Mouse (Mus musculus) midbrain, embryonic 13.5 days (tissue): ENCODE measurements around the gene Tmem170b. TPM values are rescaled to one million over a fixed set of nuclear protein-coding genes. Genes with fewer than 3 reads are reported as not detected.

Source experiments
- ATAC-seq: fragments of 200-750 bp; cut with Nextera tagmentation; 2 replicates; pipeline ENCODE4 v1.8.0; 2017; ENCODE audit warnings: mild to moderate bottlenecking, moderate TSS enrichment, moderate library complexity
- H3K27ac ChIP-seq: fragments of 300-500 bp; sonication (generic); 2 replicates; pipeline ENCODE4 v1.5.1; 2015; ENCODE audit warnings: inconsistent platforms, mild to moderate bottlenecking, moderate library complexity
- H3K27me3 ChIP-seq: fragments of 300-500 bp; sonication (generic); 2 replicates; pipeline ENCODE4 v1.6.1; 2015; ENCODE audit warnings: mild to moderate bottlenecking, inconsistent platforms
- H3K36me3 ChIP-seq: fragments of 300-500 bp; sonication (generic); 2 replicates; pipeline ENCODE4 v1.6.1; 2015; ENCODE audit warnings: mild to moderate bottlenecking, inconsistent platforms
- H3K4me1 ChIP-seq: fragments of 300-500 bp; sonication (generic); replicated peaks from 2 replicates; pipeline ENCODE4 v1.6.1; 2015; ENCODE audit warnings: inconsistent platforms
- H3K4me2 ChIP-seq: fragments of 300-500 bp; sonication (generic); replicated peaks from 2 replicates; pipeline ENCODE4 v1.6.1; 2015; ENCODE audit warnings: moderate library complexity, mild to moderate bottlenecking, inconsistent platforms
- H3K4me3 ChIP-seq: fragments of 300-500 bp; sonication (generic); replicated peaks from 2 replicates; pipeline ENCODE4 v1.5.1; 2015; ENCODE audit warnings: mild to moderate bottlenecking, inconsistent platforms
- H3K9ac ChIP-seq: fragments of 300-500 bp; sonication (generic); replicated peaks from 2 replicates; pipeline ENCODE4 v1.6.1; 2015; ENCODE audit warnings: mild to moderate bottlenecking, inconsistent platforms
- H3K9me3 ChIP-seq: fragments of 300-500 bp; sonication (generic); 2 replicates; pipeline ENCODE4 v1.6.1; 2016; ENCODE audit warnings: mild to moderate bottlenecking, inconsistent platforms
- WGBS: fragments of 180-500 bp; shearing (Covaris S2); methylation state at CpG from one replicate; pipeline ENCODE4 v1.1.7; 2015; 5-methylcytosine and 5-hydroxymethylcytosine counted together
- polyA plus RNA-seq: library from polyadenylated mRNA; unstranded; fragments of >200 nt; fragmentation: Nextera tagmentation; extraction: Ambion mirVana; gene quantifications from 2 replicates; pipeline ENCODE4 v1.2.1, GENCODE M21; 2015

Gene Tmem170b
- polyA plus RNA-seq, 1 experiment from 2014 or later: 36.1 TPM

- H3K9ac ChIP-seq: no peak overlapping the region
- 94% methylated on average over 4 of the region's 4 CpGs for WGBS
- H3K9me3 ChIP-seq: no peaks in the 10 kb centered on the region
- no peaks in the 10 kb centered on the region for H3K36me3 ChIP-seq
- no peaks in the 10 kb centered on the region for H3K27me3 ChIP-seq
- H3K27ac ChIP-seq: no peak overlapping the region
- H3K4me3 ChIP-seq: no peak overlapping the region
- ATAC-seq: no peak
- no peak overlapping the region for H3K4me2 ChIP-seq
- H3K4me1 ChIP-seq: peaks cover 9% of the 10 kb centered on the region
Measured at GRCm38 (mm10) chr13:41620132-41620531, 14.4 kb downstream of the Tmem170b start.

GRCm38 (mm10) chr13:41624123-41624522 is 18.4 kb downstream of the Tmem170b start:
- whole genome bisulfite sequencing: 92% methylated on average over 1 of the region's 1 CpGs
- H3K36me3 ChIP-seq: peaks cover 9% of the 10 kb centered on the region
- H3K27ac ChIP-seq: no peak overlapping the region
- no peak overlapping the region for H3K9ac ChIP-seq
- H3K4me2 ChIP-seq: no peak overlapping the region
- H3K4me1 ChIP-seq: peaks cover 28% of the 10 kb centered on the region
- no peak overlapping the region for H3K4me3 ChIP-seq
- ATAC-seq: no peak
- H3K27me3 ChIP-seq: no peaks in the 10 kb centered on the region
- H3K9me3 ChIP-seq: no peaks in the 10 kb centered on the region

- no peak for ATAC-seq
- WGBS: 78% methylated on average over 3 of the region's 3 CpGs
- no peaks in the 10 kb centered on the region for H3K27me3 ChIP-seq
Measured at GRCm38 (mm10) chr13:41625248-41625647, 19.5 kb downstream of the Tmem170b start.

GRCm38 (mm10) chr13:41627277-41627916 is 21.7 kb downstream of the Tmem170b start:
- Histone ChIP-seq H3K36me3 (peaks cover 9% of the 10 kb centered on the region), H3K9me3 (no peaks in the 10 kb centered on the region), H3K9ac (no peak overlapping the region), H3K27me3 (no peaks in the 10 kb centered on the region), H3K27ac (peak overlapping the region; percentile 2), H3K4me1 (peaks cover 28% of the 10 kb centered on the region), H3K4me3 (no peak overlapping the region), H3K4me2 (no peak overlapping the region)
- 0 out of 2 replicates have a peak, but pooled peaks have one; percentile 24 for ATAC-seq
- WGBS: 62% methylated on average over 3 of the region's 3 CpGs

More at GRCm38 (mm10) chr13:41625248-41625647, 19.5 kb downstream of the Tmem170b start:
- H3K9ac ChIP-seq: no peak overlapping the region
- H3K4me3 ChIP-seq: no peak overlapping the region
- peaks cover 9% of the 10 kb centered on the region for H3K36me3 ChIP-seq
- no peaks in the 10 kb centered on the region for H3K9me3 ChIP-seq
- no peak overlapping the region for H3K4me2 ChIP-seq
- peaks cover 28% of the 10 kb centered on the region for H3K4me1 ChIP-seq
- H3K27ac ChIP-seq: no peak overlapping the region

GRCm38 (mm10) chr13:41634401-41634818 is 28.7 kb downstream of the Tmem170b start:
- 33% methylated on average over 13 of the region's 13 CpGs for WGBS
- H3K9ac ChIP-seq: no peak overlapping the region
- H3K4me1 ChIP-seq: no peaks in the 10 kb centered on the region
- no peak overlapping the region for H3K4me2 ChIP-seq
- ATAC-seq: peak; percentile 40; the same call in 1 of the 2 replicates
- H3K36me3 ChIP-seq: peaks cover 5% of the 10 kb centered on the region; the same call in 1 of the 2 replicates
- H3K9me3 ChIP-seq: no peaks in the 10 kb centered on the region
- no peak overlapping the region for H3K4me3 ChIP-seq
- no peak overlapping the region for H3K27ac ChIP-seq
- no peaks in the 10 kb centered on the region for H3K27me3 ChIP-seq

GRCm38 (mm10) chr13:41638083-41638482 is 32.4 kb downstream of the Tmem170b start:
- Histone ChIP-seq H3K4me3 (no peak overlapping the region), H3K4me1 (no peaks in the 10 kb centered on the region), H3K36me3 (peaks cover 5% of the 10 kb centered on the region; the same call in 1 of the 2 replicates), H3K27me3 (no peaks in the 10 kb centered on the region), H3K9ac (no peak overlapping the region), H3K9me3 (no peaks in the 10 kb centered on the region), H3K4me2 (no peak overlapping the region), H3K27ac (no peak overlapping the region)
- WGBS: 91% methylated on average over 4 of the region's 4 CpGs
- no peak for ATAC-seq

GRCm38 (mm10) chr13:41642851-41643250 is 37.1 kb downstream of the Tmem170b start:
- H3K4me1 ChIP-seq: peaks cover 19% of the 10 kb centered on the region
- WGBS: 25% methylated on average over 6 of the region's 6 CpGs
- peak; percentile 43; the same call in 1 of the 2 replicates for ATAC-seq
- no peak overlapping the region for H3K9ac ChIP-seq
- no peak overlapping the region for H3K4me2 ChIP-seq
- H3K27me3 ChIP-seq: no peaks in the 10 kb centered on the region
- H3K4me3 ChIP-seq: no peak overlapping the region
- H3K9me3 ChIP-seq: no peaks in the 10 kb centered on the region
- H3K36me3 ChIP-seq: no peaks in the 10 kb centered on the region
- no peak overlapping the region for H3K27ac ChIP-seq

- no peaks in the 10 kb centered on the region for H3K27me3 ChIP-seq
- H3K4me2 ChIP-seq: no peak overlapping the region
- WGBS: 70% methylated on average over 7 of the region's 7 CpGs
- no peaks in the 10 kb centered on the region for H3K36me3 ChIP-seq
- no peaks in the 10 kb centered on the region for H3K9me3 ChIP-seq
- no peak overlapping the region for H3K4me3 ChIP-seq
- H3K9ac ChIP-seq: no peak overlapping the region
- peaks cover 19% of the 10 kb centered on the region for H3K4me1 ChIP-seq
- ATAC-seq: 0 out of 2 replicates have a peak, but pooled peaks have one; percentile 34
- H3K27ac ChIP-seq: no peak overlapping the region
Measured at GRCm38 (mm10) chr13:41643798-41644197, 38.1 kb downstream of the Tmem170b start.

- no peaks in the 10 kb centered on the region for H3K9me3 ChIP-seq
- H3K36me3 ChIP-seq: no peaks in the 10 kb centered on the region
- ATAC-seq: no peak
- H3K4me3 ChIP-seq: no peak overlapping the region
- no peaks in the 10 kb centered on the region for H3K27me3 ChIP-seq
- H3K4me2 ChIP-seq: no peak overlapping the region
- 54% methylated on average over 10 of the region's 10 CpGs for WGBS
- peaks cover 19% of the 10 kb centered on the region for H3K4me1 ChIP-seq
- H3K9ac ChIP-seq: no peak overlapping the region
- H3K27ac ChIP-seq: peak overlapping the region; percentile 10; the same call in 1 of the 2 replicates
Measured at GRCm38 (mm10) chr13:41644591-41645482, 39.1 kb downstream of the Tmem170b start.

GRCm38 (mm10) chr13:41645483-41645859 is 39.8 kb downstream of the Tmem170b start:
- Histone ChIP-seq H3K4me3 (no peak overlapping the region), H3K27me3 (no peaks in the 10 kb centered on the region), H3K36me3 (no peaks in the 10 kb centered on the region), H3K4me2 (no peak overlapping the region), H3K4me1 (peaks cover 19% of the 10 kb centered on the region), H3K27ac (no peak overlapping the region), H3K9me3 (no peaks in the 10 kb centered on the region), H3K9ac (no peak overlapping the region)
- no peak for ATAC-seq
- WGBS: 57% methylated on average over 5 of the region's 5 CpGs

- Histone ChIP-seq H3K9ac (no peak overlapping the region), H3K4me3 (no peak overlapping the region), H3K9me3 (no peaks in the 10 kb centered on the region), H3K4me1 (peaks cover 19% of the 10 kb centered on the region), H3K27ac (no peak overlapping the region), H3K36me3 (no peaks in the 10 kb centered on the region), H3K27me3 (no peaks in the 10 kb centered on the region), H3K4me2 (no peak overlapping the region)
- no peak for ATAC-seq
- 83% methylated on average over 6 of the region's 6 CpGs for WGBS
Measured at GRCm38 (mm10) chr13:41647976-41648375, 42.3 kb downstream of the Tmem170b start.

- Histone ChIP-seq H3K36me3 (no peaks in the 10 kb centered on the region), H3K27me3 (no peaks in the 10 kb centered on the region), H3K4me3 (no peak overlapping the region), H3K27ac (no peak overlapping the region), H3K4me2 (no peak overlapping the region), H3K4me1 (no peaks in the 10 kb centered on the region), H3K9ac (no peak overlapping the region), H3K9me3 (no peaks in the 10 kb centered on the region)
- no peak for ATAC-seq
- WGBS: 79% methylated on average over 7 of the region's 7 CpGs
Measured at GRCm38 (mm10) chr13:41650665-41651064, 45.0 kb downstream of the Tmem170b start.
